Mouse (Mus musculus) retina, postnatal 1 day (tissue): ENCODE measurements around the gene Actl11.
A peak's percentile ranks its signal among the peaks of the same experiment; 100 is the strongest.

Experiments used
- DNase-seq: peaks from one replicate; pipeline ENCODE4 v3.0.0-alpha.2; 2012

Gene Actl11

DNA sequence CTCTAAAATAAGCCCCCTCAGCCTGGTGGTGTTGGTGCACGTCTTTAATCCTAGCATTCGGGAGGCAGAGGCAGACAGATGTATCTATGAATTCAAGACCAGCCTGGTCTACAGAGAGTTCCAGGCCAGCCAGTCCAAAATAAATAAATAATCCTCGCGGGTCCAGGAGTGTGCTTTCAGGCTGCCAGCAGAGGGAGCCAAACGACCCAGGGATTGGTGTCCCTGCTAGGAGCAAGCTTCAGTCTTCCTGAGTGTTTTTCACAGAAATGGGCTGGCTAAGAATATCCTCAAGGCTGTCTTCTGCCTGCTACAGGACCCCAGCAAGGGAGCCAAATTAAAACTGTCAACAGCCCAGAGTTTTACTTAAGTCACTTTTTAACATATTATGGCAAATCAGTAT is 35.4 kb downstream of the Actl11 start:
- peak; percentile 86 for DNase-seq

DNA sequence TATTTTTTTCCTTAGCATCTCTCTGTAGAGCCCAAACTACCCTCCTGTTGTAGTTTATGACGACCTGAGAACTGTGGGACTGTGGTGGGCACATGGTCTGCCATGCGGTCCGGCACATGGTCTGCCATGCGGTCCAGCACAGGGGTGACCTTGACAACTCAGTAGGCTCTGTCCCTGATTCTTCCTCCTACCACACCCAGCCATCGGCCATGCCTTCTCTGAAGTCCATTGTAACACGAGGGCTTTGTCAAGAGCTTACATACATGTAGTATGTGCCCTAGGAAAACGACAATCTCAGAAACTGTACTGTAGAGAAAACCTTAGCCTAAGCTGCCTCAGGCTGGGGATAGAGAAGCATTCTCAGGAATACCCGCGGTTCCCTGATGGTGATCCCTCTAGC is 36.4 kb downstream of the Actl11 start:
- DNase-seq: no peak

DNA sequence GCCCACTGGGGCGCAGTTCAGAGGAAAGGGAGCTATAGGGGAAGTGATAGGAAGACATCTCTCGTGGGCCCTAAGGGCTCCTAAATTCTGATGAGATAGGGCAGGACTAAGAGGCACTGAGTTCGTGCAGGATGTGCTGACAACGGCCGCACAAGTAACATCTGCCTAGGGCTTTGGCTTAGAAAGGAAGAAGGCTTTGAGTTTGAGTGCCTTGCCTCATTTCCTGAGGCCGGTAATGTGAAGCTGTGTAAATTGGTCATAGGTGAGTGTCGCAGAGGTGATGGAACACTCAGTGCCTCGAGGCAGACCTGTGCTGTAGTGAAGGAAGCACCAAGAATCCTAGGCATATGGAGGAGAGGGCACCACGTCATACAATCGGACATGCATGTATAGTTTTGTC is 38.4 kb downstream of the Actl11 start:
- no peak for DNase-seq

DNA sequence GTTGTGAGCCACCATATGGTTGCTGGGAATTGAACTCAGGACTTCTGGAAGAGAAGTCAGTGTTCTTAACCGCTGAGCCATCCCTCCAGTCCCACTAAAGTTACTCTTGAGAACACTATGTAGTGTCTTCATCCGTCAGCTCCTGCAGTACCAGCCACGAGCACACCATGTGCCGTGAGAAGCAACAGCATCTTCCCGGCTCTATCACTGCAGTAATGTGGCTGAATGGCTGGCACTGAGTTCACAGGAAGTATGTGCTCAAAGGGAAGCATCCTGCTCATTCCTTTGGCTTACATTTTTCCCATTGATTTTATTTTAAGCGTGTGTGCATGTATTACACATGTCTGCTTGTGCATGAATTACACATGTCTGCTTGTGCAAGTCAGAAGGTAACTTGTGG is 39.2 kb downstream of the Actl11 start:
- DNase-seq: no peak

DNA sequence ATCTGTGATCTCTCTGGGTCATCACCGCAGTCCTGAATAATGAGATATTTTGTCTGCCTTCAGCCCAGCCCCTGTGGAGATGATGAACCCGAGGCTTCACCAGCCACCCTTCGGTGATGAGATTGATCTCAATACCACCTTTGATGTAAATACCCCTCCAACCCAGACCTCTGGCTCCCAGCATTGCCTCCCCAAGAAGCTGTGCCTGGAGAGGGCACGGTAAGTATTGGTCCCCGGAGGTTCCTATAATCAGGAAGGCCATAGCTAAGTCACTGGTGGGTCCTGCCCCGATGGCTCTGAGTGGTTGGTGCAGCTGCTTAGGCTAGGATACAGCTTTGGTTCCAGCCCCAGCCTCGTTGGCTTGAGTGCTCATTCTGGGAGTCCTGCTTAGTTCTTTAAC is 40.3 kb downstream of the Actl11 start:
- DNase-seq: no peak

DNA sequence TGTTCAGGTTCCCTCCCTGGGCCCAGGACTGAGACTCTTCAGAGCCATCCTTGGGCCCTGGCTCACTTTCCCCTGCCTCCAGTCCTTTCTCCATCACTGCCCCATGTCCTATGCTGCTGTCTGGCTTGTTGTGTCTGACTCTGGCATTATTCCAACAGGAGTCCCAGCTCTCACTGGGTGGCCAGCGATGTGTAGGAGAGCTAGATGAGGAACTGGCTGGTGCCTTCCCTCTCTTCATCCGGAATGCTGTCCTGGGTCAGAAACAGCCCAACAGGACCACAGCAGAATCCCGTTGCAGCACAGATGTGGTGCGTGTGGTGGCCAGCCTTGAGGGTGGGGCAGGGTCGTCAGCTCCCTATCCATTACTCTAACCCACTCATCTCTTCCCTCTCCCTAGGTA is 42.0 kb downstream of the Actl11 start:
- DNase-seq: no peak

DNA sequence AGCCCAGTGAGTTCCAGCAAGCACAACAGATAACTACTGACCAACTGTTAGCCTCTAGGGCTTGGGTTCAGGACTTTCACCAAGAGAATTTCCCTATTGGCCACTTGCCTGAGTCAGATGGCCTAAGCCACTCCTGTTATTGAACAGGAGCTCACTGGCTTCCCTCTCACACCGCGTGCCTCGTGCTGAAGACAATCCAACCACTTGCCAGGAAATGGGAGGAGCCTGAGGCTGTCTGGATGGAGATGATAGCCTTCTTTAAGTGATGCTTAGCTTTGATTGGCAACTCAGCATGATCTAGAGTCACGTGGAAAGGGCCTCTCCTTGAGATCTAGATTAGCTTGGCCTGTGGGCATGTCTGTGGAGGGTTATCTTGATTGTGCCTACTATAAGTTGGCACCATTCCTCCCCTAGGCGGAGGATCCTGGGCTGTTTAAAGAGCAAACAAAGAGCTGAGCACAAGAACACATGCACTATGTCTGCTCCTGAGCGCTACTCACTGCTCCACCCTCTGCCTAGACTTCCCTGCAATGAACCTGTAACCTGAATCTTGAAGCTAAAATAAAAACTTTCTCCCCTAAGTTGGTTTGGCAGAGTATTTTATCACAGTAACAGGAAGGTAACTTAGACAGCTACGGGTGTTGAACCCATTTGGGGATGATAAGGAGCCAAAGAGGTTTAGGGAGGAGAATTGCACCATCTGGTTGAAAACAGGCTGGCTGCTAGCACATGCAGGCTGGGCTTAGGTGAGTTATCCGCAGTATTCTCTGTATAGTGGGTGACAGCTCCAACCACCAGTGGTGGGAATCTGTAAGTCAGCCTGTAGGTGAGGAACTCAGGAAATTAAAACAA is 43.6 kb downstream of the Actl11 start:
- DNase-seq: no peak

DNA sequence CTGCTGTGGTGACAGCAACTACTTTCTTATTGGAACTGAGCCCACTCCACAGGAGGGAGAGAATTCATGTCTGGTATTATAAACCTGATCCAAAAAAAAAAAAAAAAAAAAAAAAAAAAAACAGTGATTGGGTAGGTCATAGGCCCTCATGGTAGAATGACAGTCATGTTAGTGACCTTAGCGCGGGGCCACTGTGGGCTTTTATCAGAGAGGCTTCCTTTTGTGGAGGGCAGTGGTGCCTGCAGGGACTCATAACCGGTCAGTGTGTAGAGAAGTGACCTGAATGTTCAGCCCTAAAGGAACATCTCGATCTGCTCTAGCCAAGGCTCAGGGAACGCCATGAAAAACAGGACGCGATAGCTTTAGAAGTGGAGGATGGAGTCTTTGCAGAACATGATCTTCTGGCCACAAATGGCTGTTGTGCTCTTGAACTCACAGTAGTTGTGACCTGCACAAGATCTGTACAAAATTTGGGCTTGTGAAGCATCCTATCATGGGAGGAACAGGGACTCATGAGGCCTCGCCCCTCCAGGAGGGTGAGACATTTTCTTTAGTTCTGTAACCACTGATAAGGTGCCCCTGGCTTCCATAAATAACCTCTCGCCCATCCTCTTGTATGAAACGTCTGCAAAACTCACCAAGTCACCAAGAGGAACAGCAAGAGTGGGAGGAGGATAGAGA is 46.4 kb downstream of the Actl11 start:
- DNase-seq: no peak

DNA sequence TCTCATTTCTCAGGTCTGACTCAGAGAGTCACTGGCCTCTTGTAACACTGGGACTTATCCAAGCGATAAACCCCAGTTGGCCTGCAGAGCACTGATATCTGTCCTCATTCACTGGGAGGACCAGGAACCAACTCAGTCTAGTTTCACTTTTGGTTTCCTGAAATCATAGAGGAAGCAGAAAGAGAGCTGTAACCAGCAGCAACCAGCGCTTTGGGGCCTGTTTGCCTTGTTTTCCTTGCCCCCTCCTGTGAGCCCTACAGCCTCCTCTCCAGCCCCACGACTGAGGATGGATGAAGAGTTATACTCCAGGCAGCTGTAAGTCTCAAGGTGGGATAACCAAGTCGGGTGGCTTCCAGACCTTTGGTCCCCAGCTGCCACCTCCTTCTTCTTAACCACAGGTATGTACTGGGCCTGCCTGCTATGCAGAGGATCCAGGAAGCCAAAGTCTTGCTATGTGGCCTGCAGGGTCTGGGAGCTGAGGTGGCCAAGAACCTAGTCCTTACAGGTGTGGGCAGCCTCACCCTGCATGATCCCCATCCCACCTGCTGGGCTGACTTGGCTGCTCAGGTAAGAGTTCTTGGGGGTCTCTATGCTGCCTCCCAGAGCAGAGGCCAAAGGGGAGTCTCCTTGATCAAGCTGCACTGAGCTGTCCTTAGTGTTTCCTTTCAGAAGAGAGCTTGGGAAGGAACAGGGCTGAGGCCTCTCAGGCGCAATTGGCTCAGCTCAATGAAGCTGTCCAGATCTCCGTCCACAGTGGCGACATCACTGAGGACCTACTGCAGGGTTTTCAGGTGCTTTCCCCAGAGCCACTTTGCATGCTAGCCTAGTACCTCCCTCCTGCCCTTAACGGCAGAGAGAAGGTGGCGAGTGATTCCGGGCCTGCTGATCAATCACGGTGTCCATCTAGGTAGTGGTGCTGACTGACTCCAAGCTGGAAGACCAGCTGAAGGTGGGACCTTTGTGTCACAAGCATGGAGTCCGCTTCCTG is 47.4 kb downstream of the Actl11 start, which contains the start of gene Uba7:
Gene Uba7 (plus strand): TSS at position 107 of the 988 bp plus-strand sequence.
- DNase-seq: no peak

DNA sequence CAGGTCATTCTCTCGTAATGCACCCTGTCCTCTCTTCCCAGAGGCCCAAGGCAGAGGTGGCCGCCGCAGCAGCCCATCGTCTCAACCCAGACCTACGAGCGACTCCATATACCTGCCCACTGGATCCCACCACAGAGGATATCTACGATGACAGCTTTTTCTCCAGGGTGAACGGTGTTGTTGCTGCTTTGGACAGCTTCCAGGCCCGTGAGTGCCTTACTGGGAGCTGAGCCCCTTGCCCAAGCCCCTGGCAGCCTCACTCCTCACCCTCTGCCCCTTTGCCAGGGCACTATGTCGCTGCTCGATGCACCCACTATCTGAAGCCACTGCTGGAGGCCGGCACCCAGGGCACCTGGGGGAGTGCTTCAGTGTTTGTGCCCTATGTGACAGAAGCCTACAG is 50.5 kb downstream of the Actl11 start:
- no peak for DNase-seq
